Mouse (Mus musculus) midbrain, postnatal 0 days (tissue): ENCODE results near the gene Lamb1. TPM values are rescaled to one million over a fixed set of nuclear protein-coding genes. Genes with fewer than 3 reads are reported as not detected.

ENCODE experiments used
- ATAC-seq: fragments of 200-750 bp; cut with Nextera tagmentation; 2 replicates; pipeline ENCODE4 v1.8.0; 2017; ENCODE audit warnings: moderate number of reproducible peaks, mild to moderate bottlenecking, moderate TSS enrichment, moderate library complexity; ENCODE audit not compliant: low FRiP score
- DNase-seq: peaks from one replicate; pipeline ENCODE4 v3.0.0-alpha.2; 2015; ENCODE audit warnings: low spot score
- H3K27ac ChIP-seq: fragments of 300-500 bp; sonication (generic); 2 replicates; pipeline ENCODE4 v1.5.1; 2014; ENCODE audit warnings: low read depth, mild to moderate bottlenecking, low read length, mixed read lengths
- H3K27me3 ChIP-seq: fragments of 300-500 bp; sonication (generic); 2 replicates; pipeline ENCODE4 v1.6.1; 2014; ENCODE audit warnings: low read length, control low read depth, mixed read lengths; ENCODE audit not compliant: insufficient read depth
- H3K36me3 ChIP-seq: fragments of 300-500 bp; sonication (generic); 2 replicates; pipeline ENCODE4 v1.6.1; 2014; ENCODE audit warnings: low read length, control low read depth, mixed read lengths; ENCODE audit not compliant: insufficient read depth
- H3K4me1 ChIP-seq: fragments of 300-500 bp; sonication (generic); 2 replicates; pipeline ENCODE4 v1.6.1; 2014; ENCODE audit warnings: mild to moderate bottlenecking, control low read depth, antibody characterized with exemption, low read length, mixed read lengths; ENCODE audit not compliant: insufficient read depth
- H3K4me2 ChIP-seq: fragments of 300-500 bp; sonication (generic); 2 replicates; pipeline ENCODE4 v1.6.1; 2014; ENCODE audit warnings: low read depth, mild to moderate bottlenecking, low read length, mixed read lengths; ENCODE audit not compliant: poor library complexity, severe bottlenecking
- H3K4me3 ChIP-seq: fragments of 300-500 bp; sonication (generic); 2 replicates; pipeline ENCODE4 v1.5.1; 2014; ENCODE audit warnings: low read depth, mild to moderate bottlenecking, low read length, moderate library complexity
- H3K9ac ChIP-seq: fragments of 300-500 bp; sonication (generic); replicated peaks from 2 replicates; pipeline ENCODE4 v1.6.1; 2014; ENCODE audit warnings: mild to moderate bottlenecking, low read length, moderate library complexity, mixed read lengths; ENCODE audit not compliant: poor library complexity, severe bottlenecking
- H3K9me3 ChIP-seq: fragments of 300-500 bp; sonication (generic); 2 replicates; pipeline ENCODE4 v1.6.1; 2016; ENCODE audit warnings: low read length, control low read depth
- CTCF ChIP-seq: IDR thresholded peaks from 2 replicates; pipeline ENCODE4 v1.5.1; 2016; ENCODE audit warnings: antibody characterized with exemption, mild to moderate bottlenecking
- WGBS: fragments of 180-500 bp; shearing (Covaris S2); extraction: QIAGEN DNeasy Blood & Tissue Kit; methylation state at CpG from one replicate; pipeline ENCODE4 v1.1.7; 2014; 5-methylcytosine and 5-hydroxymethylcytosine counted together
- polyA plus RNA-seq: library from polyadenylated mRNA; unstranded; fragments of >200 nt; fragmentation: Nextera tagmentation; extraction: Ambion mirVana; gene quantifications from 2 replicates; pipeline ENCODE4 v1.2.1, GENCODE M21; 2015
- total RNA-seq: library from RNA; depleted of rRNA; stranded (reverse); fragments of >200 nt; gene quantifications from 2 replicates; pipeline ENCODE4 v1.2.3, GENCODE M21; 2014

The Lamb1 gene
- total and polyA plus RNA-seq, 2 experiments from 2014 or later = 7.6 to 19.5 TPM

DNA sequence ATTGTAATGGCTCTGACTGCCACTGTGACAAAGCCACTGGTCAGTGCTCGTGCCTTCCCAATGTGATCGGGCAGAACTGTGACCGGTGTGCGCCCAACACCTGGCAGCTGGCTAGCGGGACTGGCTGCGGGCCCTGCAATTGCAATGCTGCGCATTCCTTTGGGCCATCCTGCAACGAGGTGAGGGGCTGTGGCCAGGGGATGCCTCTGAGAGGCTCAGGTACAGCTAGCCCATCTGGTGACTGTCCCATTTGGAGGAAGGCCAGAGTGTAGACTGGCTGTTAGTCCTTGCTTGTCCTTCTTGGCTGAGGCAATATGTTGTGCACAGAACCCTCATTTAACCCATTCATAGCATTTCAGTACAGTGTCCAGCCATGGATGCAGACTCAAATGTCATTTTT is 42.0 kb downstream of the Lamb1 start:
- Histone ChIP-seq H3K27ac (no peak overlapping the region), H3K4me1 (no peaks in the 10 kb centered on the region; the same call in 1 of the 2 replicates), H3K4me3 (no peak overlapping the region), H3K9ac (no peak overlapping the region), H3K9me3 (no peaks in the 10 kb centered on the region), H3K27me3 (no peaks in the 10 kb centered on the region), H3K36me3 (no peaks in the 10 kb centered on the region), H3K4me2 (no peak overlapping the region)
- ATAC-seq (no peak), DNase-seq (no peak)
- 94% methylated on average over 8 of the region's 8 CpGs for WGBS
- no peak for TF ChIP-seq CTCF

DNA sequence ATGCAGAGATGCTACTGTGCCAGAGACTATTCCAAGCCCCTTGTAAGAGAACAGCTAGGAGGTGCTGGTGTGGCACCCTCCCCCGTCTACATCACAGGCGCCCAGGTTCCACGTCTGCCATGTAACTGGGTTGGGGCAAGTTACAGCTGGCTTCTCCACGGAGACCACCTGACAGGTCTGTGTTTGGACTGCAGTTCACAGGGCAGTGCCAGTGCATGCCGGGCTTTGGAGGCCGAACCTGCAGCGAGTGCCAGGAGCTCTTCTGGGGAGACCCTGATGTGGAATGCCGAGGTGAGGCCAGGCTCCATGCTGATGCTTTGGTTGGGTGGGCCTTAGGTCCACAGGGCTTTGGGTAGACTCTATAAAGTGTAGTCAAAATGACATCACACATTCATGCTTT is 42.7 kb downstream of the Lamb1 start:
- Histone ChIP-seq H3K27ac (no peak overlapping the region), H3K4me1 (no peaks in the 10 kb centered on the region; the same call in 1 of the 2 replicates), H3K9me3 (no peaks in the 10 kb centered on the region), H3K27me3 (no peaks in the 10 kb centered on the region), H3K36me3 (no peaks in the 10 kb centered on the region), H3K9ac (no peak overlapping the region), H3K4me2 (no peak overlapping the region), H3K4me3 (no peak overlapping the region)
- TF ChIP-seq CTCF = no peak
- DNase-seq (no peak), ATAC-seq (no peak)
- WGBS = 95% methylated on average over 8 of the region's 8 CpGs

GRCm38 (mm10) chr12:31310687-31311086 is 45.7 kb downstream of the Lamb1 start:
- Histone ChIP-seq H3K27me3 (no peaks in the 10 kb centered on the region), H3K36me3 (no peaks in the 10 kb centered on the region), H3K4me1 (no peaks in the 10 kb centered on the region; the same call in 1 of the 2 replicates), H3K27ac (no peak overlapping the region), H3K9ac (no peak overlapping the region), H3K4me3 (no peak overlapping the region), H3K9me3 (no peaks in the 10 kb centered on the region), H3K4me2 (no peak overlapping the region)
- ATAC-seq (no peak), DNase-seq (peak; percentile 25)
- WGBS = 48% methylated on average over 9 of the region's 9 CpGs
- no peak for TF ChIP-seq CTCF

DNA sequence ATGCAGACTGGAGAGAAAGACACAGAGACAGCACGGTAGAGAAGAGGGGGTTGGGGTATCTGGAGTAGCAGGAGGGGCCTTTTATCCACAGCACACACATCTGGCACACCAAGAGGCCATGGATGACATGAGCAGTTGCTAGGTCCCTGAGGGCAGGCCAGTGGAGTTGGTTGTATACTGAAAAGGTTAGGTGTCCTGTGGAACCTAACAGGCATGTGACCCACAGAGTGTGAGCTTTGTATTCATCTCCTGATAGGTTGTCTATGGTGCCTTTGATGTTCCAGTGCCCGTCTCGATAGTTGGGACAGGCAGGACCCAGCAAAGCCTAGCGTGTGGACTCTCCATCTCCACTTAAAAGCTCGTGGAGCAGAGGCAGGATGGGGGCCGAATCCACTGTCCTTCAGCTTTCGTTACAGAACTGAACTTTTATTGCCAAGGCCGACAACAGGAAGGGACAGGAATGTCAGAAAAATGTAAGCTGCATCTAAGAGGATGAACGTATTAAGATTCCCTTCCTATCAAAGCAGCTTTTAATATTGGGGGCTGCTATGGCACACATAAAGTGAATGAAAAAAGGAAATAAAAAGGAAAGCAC is 46.7 kb downstream of the Lamb1 start:
- 74% methylated on average over 9 of the region's 9 CpGs for WGBS
- Histone ChIP-seq H3K9me3 (no peaks in the 10 kb centered on the region), H3K27ac (no peak overlapping the region)

GRCm38 (mm10) chr12:31312281-31312680 is 47.2 kb downstream of the Lamb1 start:
- DNase-seq = no peak
- Histone ChIP-seq H3K9me3 (no peaks in the 10 kb centered on the region), H3K4me2 (no peak overlapping the region), H3K9ac (no peak overlapping the region), H3K4me3 (no peak overlapping the region), H3K36me3 (no peaks in the 10 kb centered on the region), H3K4me1 (no peaks in the 10 kb centered on the region), H3K27me3 (no peaks in the 10 kb centered on the region), H3K27ac (no peak overlapping the region)
- TF ChIP-seq CTCF = no peak
- WGBS = 91% methylated on average over 5 of the region's 5 CpGs
- no peak for ATAC-seq

More for the DNA sequence above, 46.7 kb downstream of the Lamb1 start:
- Histone ChIP-seq H3K36me3 (no peaks in the 10 kb centered on the region), H3K9ac (no peak overlapping the region), H3K4me1 (no peaks in the 10 kb centered on the region), H3K27me3 (no peaks in the 10 kb centered on the region), H3K4me2 (no peak overlapping the region), H3K4me3 (no peak overlapping the region)
- ATAC-seq (no peak), DNase-seq (no peak)
- no peak for TF ChIP-seq CTCF

GRCm38 (mm10) chr12:31313136-31313535 is 48.1 kb downstream of the Lamb1 start:
- DNase-seq = no peak
- no peak overlapping the region for H3K9ac ChIP-seq
- 90% methylated on average over 4 of the region's 4 CpGs for WGBS
- no peak for ATAC-seq
- no peaks in the 10 kb centered on the region for H3K36me3 ChIP-seq
- no peak overlapping the region for H3K4me2 ChIP-seq
- TF ChIP-seq CTCF = no peak
- no peaks in the 10 kb centered on the region for H3K9me3 ChIP-seq
- no peaks in the 10 kb centered on the region for H3K4me1 ChIP-seq
- H3K27ac ChIP-seq = no peak overlapping the region
- no peaks in the 10 kb centered on the region for H3K27me3 ChIP-seq
- no peak overlapping the region for H3K4me3 ChIP-seq
